Mouse (Mus musculus): Measurements from ENCODE around the gene Slc24a3.

DNA sequence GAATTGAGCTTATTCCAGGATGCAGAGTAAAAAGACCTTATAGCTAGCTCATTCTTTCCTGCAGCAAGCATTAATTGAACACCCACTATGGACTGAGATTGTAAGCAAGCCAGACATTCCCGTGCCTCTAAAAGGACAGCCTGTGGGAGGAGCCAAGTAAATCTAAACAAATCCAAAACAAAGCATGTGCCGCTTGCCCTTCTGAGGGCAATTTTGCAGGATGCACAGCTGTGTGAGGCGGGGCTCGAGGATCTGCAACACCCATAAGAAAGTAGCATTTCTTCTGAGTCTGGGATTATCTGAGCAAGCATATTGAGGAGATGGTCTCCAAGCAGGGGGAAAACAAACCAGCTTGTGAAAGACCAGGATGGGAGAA is 464.2 kb downstream of the Slc24a3 start:
- TF ChIP-seq CTCF (IDR thresholded peaks at IDR 0.05 in 2 of 3, conservative IDR thresholded peaks at IDR 0.05 in 1 of 3; ENCODE audit: control insufficient read depth in 1 of 3, insufficient read depth in 1 of 3, low read depth in 2 of 3, low read length in 3 of 3, poor library complexity in 1 of 3, severe bottlenecking in 1 of 3) (no peak), USF1 (IDR thresholded peaks at IDR 0.05; ENCODE audit: low read depth, low read length) (no peak), BHLHE40 (IDR thresholded peaks at IDR 0.05; ENCODE audit: borderline replicate concordance, low read depth, low read length) (no peak), TAL1 (IDR thresholded peaks at IDR 0.05; ENCODE audit: low read length) (no peak), MXI1 (IDR thresholded peaks at IDR 0.05; ENCODE audit: low read depth, low read length) (no peak), MAX (IDR thresholded peaks at IDR 0.05; ENCODE audit: low read length) (no peak), POLR2A (IDR thresholded peaks at IDR 0.05; ENCODE audit: control insufficient read depth in 1 of 2, insufficient read depth in 1 of 2, low read depth in 1 of 2, low read length in 2 of 2, poor library complexity in 1 of 2) (no peak), UBTF (IDR thresholded peaks at IDR 0.05; ENCODE audit: borderline replicate concordance, insufficient read depth, low read depth, low read length) (no peak), ELF1 (IDR thresholded peaks at IDR 0.05; ENCODE audit: low read depth, low read length) (no peak), CHD1 (IDR thresholded peaks at IDR 0.05; ENCODE audit: low read depth, low read length) (no peak), ZMIZ1 (IDR thresholded peaks at IDR 0.05; ENCODE audit: low read depth, low read length) (no peak), RAD21 (IDR thresholded peaks at IDR 0.05; ENCODE audit: low read depth, low read length) (no peak)
